ENCODE assay signal across 9 mouse cellular contexts in genomic region chr16:85898391-85898790, GRCm38 (mm10). TPM values are rescaled to one million over a fixed set of nuclear protein-coding genes. Genes with fewer than 3 reads are reported as not detected.
A peak's percentile ranks its signal among the peaks of the same experiment; 100 is the strongest.
DNase-seq lines count a peak whose midpoint lies in the region; ATAC-seq and TF ChIP-seq lines count a peak whose summit lies in the region.
"Had no signal": no experiment of that assay in that cellular context is flagged by ENCODE, and none has a peak within 500 bp of the region (broad histone marks: within the 10 kb centered on the region; RNA-seq: fewer than 3 reads in every experiment).

No protein-coding gene starts in this region.

- peaks cover 6% of the 10 kb centered on the region for H3K27me3 ChIP-seq in neural tube, embryonic 12.5 days (replicated peaks)
- H3K27me3 ChIP-seq in heart, embryonic 14.5 days (ENCODE audit: control insufficient read depth, insufficient read depth, low read length) = no peaks in the 10 kb centered on the region
- H3K27me3 ChIP-seq in limb, embryonic 12.5 days = peaks cover 27% of the 10 kb centered on the region
- H3K27me3 ChIP-seq in intestine, postnatal 0 days (replicated peaks; ENCODE audit: control insufficient read depth, insufficient read depth, low read length) = peaks cover 27% of the 10 kb centered on the region; the same call in 1 of the 2 replicates

- no peak overlapping the region for H3K9ac ChIP-seq in neural tube, embryonic 12.5 days
- no peak overlapping the region for H3K9ac ChIP-seq in heart, embryonic 14.5 days (ENCODE audit: low read length)
- H3K9ac ChIP-seq in limb, embryonic 12.5 days (replicated peaks) = no peak overlapping the region
- H3K9ac ChIP-seq in intestine, postnatal 0 days (ENCODE audit: low read depth, low read length) = no peak overlapping the region

- no peaks in the 10 kb centered on the region for H3K9me3 ChIP-seq in neural tube, embryonic 12.5 days
- H3K9me3 ChIP-seq in heart, embryonic 14.5 days (ENCODE audit: control insufficient read depth, low read length) = no peaks in the 10 kb centered on the region
- no peaks in the 10 kb centered on the region for H3K9me3 ChIP-seq in limb, embryonic 12.5 days
- no peaks in the 10 kb centered on the region for H3K9me3 ChIP-seq in intestine, postnatal 0 days (ENCODE audit: control insufficient read depth)

- H3K36me3 ChIP-seq in neural tube, embryonic 12.5 days = no peaks in the 10 kb centered on the region
- H3K36me3 ChIP-seq in heart, embryonic 14.5 days (ENCODE audit: control insufficient read depth, insufficient read depth, low read length) = no peaks in the 10 kb centered on the region
- no peaks in the 10 kb centered on the region for H3K36me3 ChIP-seq in limb, embryonic 12.5 days
- no peaks in the 10 kb centered on the region for H3K36me3 ChIP-seq in intestine, postnatal 0 days (ENCODE audit: control insufficient read depth, insufficient read depth)

- peak overlapping the region; percentile 97 for H3K4me2 ChIP-seq in neural tube, embryonic 12.5 days (replicated peaks)
- H3K4me2 ChIP-seq in heart, embryonic 14.5 days (ENCODE audit: low read length) = peak overlapping the region; percentile 95
- peak overlapping the region; percentile 93 for H3K4me2 ChIP-seq in limb, embryonic 12.5 days
- H3K4me2 ChIP-seq in intestine, postnatal 0 days (replicated peaks; ENCODE audit: low read depth) = no peak overlapping the region

- H3K4me1 ChIP-seq in neural tube, embryonic 12.5 days = peaks cover 16% of the 10 kb centered on the region
- H3K4me1 ChIP-seq in heart, embryonic 14.5 days (ENCODE audit: control insufficient read depth in 2 of 2, insufficient read depth in 2 of 2, low read length in 2 of 2) = peaks cover 7 to 9% of the 10 kb centered on the region in 2 experiments; a peak in 2 of 4 replicates
- peaks cover 34% of the 10 kb centered on the region for H3K4me1 ChIP-seq in limb, embryonic 12.5 days (replicated peaks)
- H3K4me1 ChIP-seq in intestine, postnatal 0 days (replicated peaks; ENCODE audit: control insufficient read depth, insufficient read depth, low read length) = no peaks in the 10 kb centered on the region

- WGBS in neural tube, embryonic 12.5 days = 76% methylated on average over 4 of the region's 4 CpGs
- WGBS in heart, embryonic 14.5 days = 70% methylated on average over 4 of the region's 4 CpGs
- WGBS in limb, embryonic 12.5 days = 42% methylated on average over 4 of the region's 4 CpGs
- 64% methylated on average over 4 of the region's 4 CpGs for WGBS in intestine, postnatal 0 days

- H3K4me3 ChIP-seq in neural tube, embryonic 12.5 days = no peak overlapping the region
- peak overlapping the region; percentile 28 to 65 for H3K4me3 ChIP-seq in heart, embryonic 14.5 days (ENCODE audit: control insufficient read depth in 1 of 2, insufficient read depth in 1 of 2, low read depth in 1 of 2, low read length in 2 of 2)
- H3K4me3 ChIP-seq in limb, embryonic 12.5 days (replicated peaks) = peak overlapping the region; percentile 64
- H3K4me3 ChIP-seq in intestine, postnatal 0 days (ENCODE audit: low read depth, low read length) = no peak overlapping the region

- ATAC-seq in neural tube, embryonic 12.5 days (ENCODE audit: low FRiP score, low read depth) = no peak
- no peak for ATAC-seq in heart, embryonic 14.5 days (ENCODE audit: insufficient number of reproducible peaks, insufficient read depth, low FRiP score, low read depth)
- ATAC-seq in limb, embryonic 12.5 days (ENCODE audit: insufficient number of reproducible peaks, insufficient read depth, low FRiP score, low TSS enrichment, low read depth) = no peak
- no peak for ATAC-seq in intestine, postnatal 0 days

- no peak overlapping the region for H3K27ac ChIP-seq in neural tube, embryonic 12.5 days
- H3K27ac ChIP-seq in heart, embryonic 14.5 days (replicated peaks in 1 of 2; ENCODE audit: control insufficient read depth in 1 of 2, insufficient read depth in 1 of 2, low read depth in 2 of 2, low read length in 2 of 2) = no peak overlapping the region
- H3K27ac ChIP-seq in limb, embryonic 12.5 days = no peak overlapping the region
- no peak overlapping the region for H3K27ac ChIP-seq in intestine, postnatal 0 days (ENCODE audit: low read depth, low read length)

- DNase-seq in neural tube, embryonic 10.5 days (ENCODE audit: extremely low spot score, low spot score) = no peak
- peak; percentile 49 for DNase-seq in testis, postnatal 10 days (ENCODE audit: low spot score)
- DNase-seq in ovary, postnatal 14 days (ENCODE audit: low spot score) = no peak
- no peak for DNase-seq in spleen, postnatal 36 days (ENCODE audit: low spot score in 2 of 2)
- DNase-seq: layer of hippocampus, postnatal 36 days had no signal

- TF ChIP-seq CTCF in intestine, postnatal 0 days (IDR thresholded peaks at IDR 0.05; ENCODE audit: low read depth) = no peak

RNA-seq across cellular contexts. Expression of gene Adamts5, which starts 3.2 kb away (rescaled TPM):
- 3.1 and 3.4 TPM in 2 replicates for polyA plus RNA-seq in neural tube, embryonic 12.5 days (2016; fragmentation: Nextera tagmentation; extraction: Ambion mirVana)
- 3.0 and 4.0 TPM in 2 replicates for polyA plus RNA-seq in heart, embryonic 14.5 days (2014; fragmentation: Nextera tagmentation; extraction: Ambion mirVana)
- polyA plus RNA-seq in limb, embryonic 12.5 days (2016; fragmentation: Nextera tagmentation; extraction: Ambion mirVana) = 7.5 and 8.2 TPM in 2 replicates
- polyA plus RNA-seq in intestine, postnatal 0 days (2015; fragmentation: Nextera tagmentation; extraction: Ambion mirVana) = 1.2 TPM in 2 replicates

Comparison
In these comparisons a context has a peak if more than half of its experiments do, and no peak if none do; other contexts are left out.
1. H3K4me3 ChIP-seq: peak in heart, embryonic 14.5 days (2 of 2) and limb, embryonic 12.5 days (single experiment); none in neural tube, embryonic 12.5 days (single experiment) and intestine, postnatal 0 days (single experiment).